Mouse (Mus musculus) cerebellum, adult 9-11 months (tissue): ENCODE measurements around the gene Trpv2.

ENCODE experiments used
- DNase-seq: peaks from one replicate; pipeline ENCODE4 v3.0.0; 2022

Gene Trpv2

GRCm38 (mm10) chr11:62558961-62559646, 15.2 kb upstream of the Trpv2 start:
- DNase-seq = no peak

DNA sequence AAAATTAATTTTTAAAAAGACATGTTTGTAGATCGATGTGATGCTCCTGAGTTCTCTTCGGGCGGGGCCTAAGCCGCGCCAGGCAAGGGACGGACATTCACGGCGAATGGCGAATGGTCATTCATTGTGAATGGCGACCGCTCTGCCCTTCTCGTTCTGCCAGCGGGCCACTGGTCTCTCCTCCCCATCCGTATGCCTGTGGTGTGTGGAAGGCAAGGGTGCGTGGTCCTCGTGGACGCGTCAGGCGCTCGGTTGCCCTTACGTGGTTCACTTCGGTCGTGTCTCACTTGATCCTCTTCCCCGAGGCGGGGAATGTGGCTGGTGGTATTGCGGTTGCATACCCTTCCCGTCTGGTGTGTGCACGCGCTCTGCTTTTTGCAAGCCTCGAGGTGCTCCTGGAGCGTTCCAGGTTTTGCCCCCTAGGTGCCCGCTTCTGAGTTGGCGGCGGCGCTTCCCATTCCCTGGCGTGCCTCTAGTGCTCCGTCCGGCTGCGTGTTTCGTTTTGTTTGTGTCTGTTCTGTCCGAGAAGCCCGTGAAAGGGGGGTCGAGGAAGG, 13.7 kb upstream of the Trpv2 start:
- DNase-seq = no peak

DNA sequence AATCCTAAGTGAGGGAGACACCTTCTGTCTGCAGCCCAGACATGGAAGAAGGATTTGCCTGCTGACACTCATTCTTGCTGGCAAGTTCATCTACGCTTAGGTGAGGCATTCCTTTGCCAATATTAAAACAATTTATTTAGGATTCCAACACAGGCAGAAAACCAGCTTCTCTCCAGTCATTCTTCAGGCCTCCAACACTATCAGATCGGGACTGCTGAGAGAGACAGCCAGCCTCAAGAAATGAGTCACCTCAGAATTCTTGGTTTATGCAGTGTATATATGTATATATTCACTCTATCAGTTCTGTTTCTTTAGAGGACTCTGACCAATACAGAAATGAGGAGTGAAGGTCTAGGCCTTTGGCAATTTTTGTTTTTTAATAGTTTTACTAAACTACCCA, 10.7 kb upstream of the Trpv2 start:
- DNase-seq = no peak

GRCm38 (mm10) chr11:62565747-62566146, 8.5 kb upstream of the Trpv2 start:
- no peak for DNase-seq

DNA sequence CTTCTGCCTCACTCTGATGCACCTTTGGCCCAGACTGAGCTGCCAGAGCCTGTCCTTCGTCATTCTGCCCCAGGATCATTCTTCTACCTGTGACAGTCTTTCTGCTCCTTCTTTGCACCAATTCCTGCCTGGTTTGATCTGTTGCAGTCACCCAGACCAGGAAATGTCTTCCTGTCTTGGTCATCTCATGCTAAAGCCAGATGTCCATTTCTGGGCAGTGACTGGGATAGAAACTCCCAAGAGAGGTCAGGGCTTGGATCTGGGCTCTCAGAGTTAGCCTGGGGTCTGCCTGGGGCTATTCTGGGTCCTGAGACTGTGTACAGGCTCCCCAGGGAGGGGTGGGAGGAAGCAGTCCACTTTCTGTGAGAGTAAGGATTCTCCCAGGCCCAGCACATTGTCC, 8.1 kb upstream of the Trpv2 start:
- no peak for DNase-seq

DNA sequence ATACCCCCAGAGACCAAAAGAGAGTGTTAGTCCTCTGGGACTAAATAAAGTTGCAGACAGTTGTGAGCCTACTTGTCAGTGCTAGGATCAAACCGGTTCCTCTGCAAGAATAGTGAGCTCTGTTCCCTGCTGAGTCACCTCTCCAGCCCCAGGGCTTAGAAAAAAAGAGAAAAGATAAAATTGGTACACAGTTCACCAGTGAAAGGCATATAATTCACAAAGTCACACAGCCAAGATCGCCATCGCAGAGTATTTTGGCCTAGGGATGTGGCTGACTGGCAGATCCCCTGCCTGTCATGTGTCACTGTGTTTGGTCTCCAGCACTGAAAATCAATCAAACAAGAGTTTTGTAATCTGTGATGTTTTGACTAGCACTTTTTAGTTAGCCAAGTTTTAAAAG, 6.0 kb upstream of the Trpv2 start:
- DNase-seq = no peak

GRCm38 (mm10) chr11:62574703-62575085, 408 bp downstream of the Trpv2 start:
- no peak for DNase-seq

DNA sequence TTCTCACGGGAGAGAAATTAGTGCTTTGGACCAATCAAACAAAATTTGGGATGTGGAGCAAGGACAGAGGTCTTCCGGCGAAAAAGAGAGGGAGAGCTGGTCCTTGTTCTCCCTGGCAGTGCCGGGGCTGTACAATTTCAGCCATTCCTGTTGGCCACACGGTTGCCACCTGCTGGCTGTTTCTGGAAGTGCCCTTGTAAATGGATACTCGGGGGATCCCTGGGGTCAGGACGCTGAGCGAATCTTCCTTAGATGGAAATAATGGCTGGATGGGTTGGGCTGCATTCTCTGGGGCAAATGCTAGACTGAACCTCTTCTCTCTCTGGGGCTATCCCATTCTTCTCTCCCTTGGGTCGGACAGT, 992 bp downstream of the Trpv2 start:
- peak; percentile 88 for DNase-seq

DNA sequence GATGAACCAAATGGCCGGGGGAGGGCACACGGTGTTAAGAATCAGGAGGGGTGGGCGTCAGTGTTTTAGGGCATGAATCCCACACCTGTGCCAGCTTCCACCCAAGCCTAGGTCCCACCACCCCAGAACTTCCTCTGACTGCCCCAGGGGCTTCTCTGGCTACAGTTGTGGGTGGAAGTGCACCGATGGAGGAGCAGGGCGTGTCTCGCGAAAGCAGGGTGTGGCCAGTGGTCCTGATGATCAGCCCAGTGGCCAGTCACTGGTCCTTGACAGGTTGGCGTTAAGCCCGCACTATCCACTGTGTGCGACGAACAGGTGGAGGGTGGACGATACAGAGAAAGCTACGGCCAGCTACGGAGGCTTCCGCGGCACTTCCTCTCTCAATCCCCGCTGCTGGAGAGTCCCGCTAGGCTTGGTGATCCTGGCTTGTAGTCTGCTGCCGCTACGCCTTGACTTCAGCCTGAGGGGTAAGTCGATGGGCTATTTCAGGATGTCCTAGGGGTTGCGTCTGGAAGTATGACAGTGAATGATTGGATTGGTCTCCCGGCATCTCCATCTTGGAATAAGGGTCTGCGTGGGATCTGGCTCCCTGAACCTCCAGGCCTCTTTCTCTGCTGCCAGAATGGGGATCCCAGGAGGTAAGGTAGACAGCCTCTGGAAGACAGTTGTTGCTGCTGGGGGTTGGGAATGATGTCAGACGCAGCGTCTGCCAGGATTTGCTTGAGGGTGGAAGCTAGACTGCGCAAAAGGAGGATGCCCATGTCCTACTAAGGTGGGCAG, 1.6 kb downstream of the Trpv2 start:
- DNase-seq = peak; percentile 88

DNA sequence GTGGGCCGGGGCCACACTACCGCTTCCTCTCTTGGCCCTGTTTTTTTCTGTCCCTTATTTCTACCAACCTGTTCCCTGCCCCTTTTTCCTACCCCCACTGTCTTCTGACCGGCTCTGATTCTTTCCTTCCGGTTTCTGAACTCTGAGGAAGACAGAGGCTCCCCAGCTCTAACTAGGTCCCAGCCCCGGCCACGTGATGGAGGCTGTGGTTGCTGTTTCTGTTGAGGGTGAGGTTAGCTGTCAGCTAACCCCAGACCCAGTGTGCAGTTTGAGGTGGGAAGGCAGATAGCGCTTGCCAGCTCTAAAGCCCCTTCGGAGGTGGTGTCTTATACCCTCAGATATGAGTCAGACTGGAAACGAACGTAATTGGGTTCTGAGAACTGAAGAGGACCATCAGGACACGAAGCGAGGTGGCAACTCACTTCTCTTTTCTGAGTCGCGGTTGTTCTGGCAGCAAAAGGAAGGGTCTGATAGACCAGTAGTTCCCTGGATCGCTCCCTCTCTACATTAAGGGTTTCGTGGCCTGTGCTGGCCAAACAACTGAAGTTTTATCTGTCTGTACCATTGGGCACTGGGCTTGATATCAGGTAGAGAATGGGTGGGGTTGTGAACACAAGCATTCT, 2.4 kb downstream of the Trpv2 start:
- no peak for DNase-seq

- DNase-seq = no peak
Observed at GRCm38 (mm10) chr11:62583031-62583430, 8.7 kb downstream of the Trpv2 start.

DNA sequence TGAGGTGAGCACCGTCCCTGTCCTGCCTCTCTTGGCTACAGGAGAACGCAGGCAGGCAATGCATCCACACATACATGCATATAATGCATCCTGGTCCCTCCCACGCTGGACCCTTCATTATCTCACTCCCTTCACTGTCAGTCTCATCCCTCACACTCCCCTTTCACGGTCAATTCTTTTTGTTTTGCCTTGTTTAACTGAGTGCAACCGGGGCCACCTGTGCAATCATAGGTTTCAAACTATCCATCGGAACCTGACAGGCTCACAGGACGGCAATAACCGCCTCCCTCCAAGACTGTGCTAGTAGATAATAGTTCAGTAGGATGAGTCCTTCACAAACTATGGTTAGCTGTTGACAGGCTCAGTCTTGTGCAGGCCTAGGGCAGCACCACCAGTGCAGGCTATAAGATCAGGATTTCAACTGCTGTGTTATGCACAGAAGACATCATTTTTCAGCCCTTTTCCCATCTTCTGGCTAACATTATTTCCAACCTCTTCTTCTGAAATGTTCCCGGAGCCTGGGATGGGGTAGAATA, 10.5 kb downstream of the Trpv2 start:
- no peak for DNase-seq

- DNase-seq = peak; percentile 1
Observed at GRCm38 (mm10) chr11:62587034-62587433, 12.7 kb downstream of the Trpv2 start.

GRCm38 (mm10) chr11:62589391-62589790, 15.1 kb downstream of the Trpv2 start:
- DNase-seq = no peak

- peak; percentile 83 for DNase-seq
Observed at GRCm38 (mm10) chr11:62591026-62591425, 16.7 kb downstream of the Trpv2 start.

DNA sequence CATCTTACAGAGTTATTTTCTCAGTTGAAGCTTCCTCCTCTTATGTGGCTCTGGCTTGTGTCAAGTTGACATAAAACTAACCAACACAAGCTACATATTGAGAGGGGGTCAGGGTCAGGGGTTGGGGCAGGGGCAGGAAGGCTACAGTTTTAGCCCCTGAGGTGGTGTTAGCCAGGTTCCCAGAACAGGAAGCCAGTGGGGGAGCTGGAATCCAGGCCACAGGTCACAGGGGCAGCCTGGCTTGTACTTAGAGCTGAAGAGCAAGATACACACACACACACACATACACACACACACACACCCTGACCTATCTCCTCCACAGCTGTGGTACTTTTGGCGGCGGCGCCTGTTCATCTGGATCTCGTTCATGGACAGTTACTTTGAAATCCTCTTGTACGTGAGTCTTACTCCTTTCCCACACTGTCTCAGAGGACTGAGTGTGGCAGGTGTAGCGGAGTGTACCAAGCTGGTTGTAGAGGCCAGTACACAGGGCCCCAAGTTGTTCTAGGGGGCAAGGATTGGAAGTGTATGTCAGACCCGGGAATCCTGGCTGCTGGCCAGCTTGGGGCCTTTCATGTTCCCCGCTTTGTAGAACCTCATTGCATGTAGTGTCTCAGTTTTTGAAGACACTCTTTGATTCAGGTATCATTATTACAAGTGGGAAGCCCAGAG, 17.8 kb downstream of the Trpv2 start:
- DNase-seq = no peak

GRCm38 (mm10) chr11:62598571-62598970, 24.3 kb downstream of the Trpv2 start:
- no peak for DNase-seq

DNA sequence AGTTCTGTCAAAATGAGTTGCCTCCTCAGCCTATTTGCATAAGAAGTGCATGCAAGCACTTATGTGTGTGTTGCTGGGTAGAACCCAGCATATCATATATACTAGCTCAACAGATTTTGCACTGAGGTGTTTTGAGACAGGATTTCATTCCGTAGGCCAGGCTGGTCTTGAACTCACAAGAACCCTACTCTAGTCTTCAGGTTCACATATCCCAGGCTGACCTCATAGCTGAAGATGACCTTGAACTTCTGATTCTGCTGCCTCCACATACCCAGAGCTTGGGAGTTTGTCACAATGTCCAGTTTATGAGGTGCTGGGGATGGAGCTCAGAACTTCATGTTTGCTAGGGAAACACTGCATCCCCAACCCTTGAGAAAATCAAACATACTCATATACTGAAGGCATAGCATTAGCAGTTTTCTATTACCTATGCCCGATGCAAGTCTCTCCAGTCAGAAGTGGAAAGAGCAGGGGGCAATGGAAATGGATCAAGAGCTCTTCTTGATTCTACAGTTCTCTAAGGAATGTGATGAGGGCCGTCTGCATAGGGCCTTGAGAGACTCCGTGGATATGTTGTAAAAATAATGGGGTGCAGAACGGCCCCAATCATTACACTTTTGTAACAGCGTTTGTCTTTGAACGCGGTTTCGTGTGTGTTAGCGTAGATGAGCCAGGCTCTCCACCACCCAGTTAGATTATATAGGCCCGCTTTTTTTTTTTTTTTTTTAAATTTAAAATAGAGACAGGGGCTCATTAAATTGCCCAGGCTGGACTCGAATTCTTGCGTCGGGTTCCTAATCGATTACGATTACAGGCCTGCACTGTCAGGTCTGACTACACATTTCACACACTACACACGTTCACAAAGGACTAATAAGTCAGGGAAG, 27.7 kb downstream of the Trpv2 start:
- DNase-seq = peak; percentile 36

DNA sequence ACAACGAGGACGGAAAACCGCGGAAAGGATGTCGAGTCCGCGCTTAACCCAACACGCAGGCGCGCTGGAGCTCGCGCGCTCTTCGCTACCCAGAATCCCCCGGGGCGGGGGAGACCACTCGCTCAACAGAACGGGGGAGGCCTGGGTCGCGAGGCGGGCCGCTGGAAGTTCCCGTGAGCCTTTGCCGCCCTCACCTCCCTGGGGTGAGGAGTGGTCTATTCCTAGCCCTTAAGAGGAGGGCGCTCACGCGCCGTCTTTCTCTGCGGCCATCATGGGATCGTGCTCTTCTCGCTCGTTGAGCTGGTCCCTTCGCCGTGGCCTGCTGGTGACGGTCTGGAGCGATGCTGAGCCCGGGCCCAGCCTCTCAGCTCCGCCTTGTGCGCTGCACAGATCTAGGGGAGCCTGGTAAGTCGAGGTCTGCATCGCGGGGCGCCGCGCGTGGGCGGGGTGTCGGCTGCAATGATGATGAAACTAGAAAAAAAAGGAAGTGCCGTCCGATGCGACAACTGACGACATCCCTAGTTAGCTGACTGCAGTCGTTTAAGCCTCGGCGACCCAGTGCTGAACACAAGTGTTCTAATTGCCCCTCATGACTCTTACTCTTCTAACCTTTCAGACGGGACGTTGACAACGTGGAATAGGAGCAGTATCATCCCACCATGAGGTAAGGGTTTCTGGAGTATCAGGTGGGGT, 28.5 kb downstream of the Trpv2 start:
- peak; percentile 98 for DNase-seq

- peak; percentile 52 for DNase-seq
Observed at GRCm38 (mm10) chr11:62603312-62604056, 29.2 kb downstream of the Trpv2 start.
